Mouse (Mus musculus) heart, adult 11 months (tissue): ENCODE measurements around the gene Lenep.

Experiments
- DNase-seq: peaks from one replicate; pipeline ENCODE4 v3.0.0; 2022

The Lenep gene

DNA sequence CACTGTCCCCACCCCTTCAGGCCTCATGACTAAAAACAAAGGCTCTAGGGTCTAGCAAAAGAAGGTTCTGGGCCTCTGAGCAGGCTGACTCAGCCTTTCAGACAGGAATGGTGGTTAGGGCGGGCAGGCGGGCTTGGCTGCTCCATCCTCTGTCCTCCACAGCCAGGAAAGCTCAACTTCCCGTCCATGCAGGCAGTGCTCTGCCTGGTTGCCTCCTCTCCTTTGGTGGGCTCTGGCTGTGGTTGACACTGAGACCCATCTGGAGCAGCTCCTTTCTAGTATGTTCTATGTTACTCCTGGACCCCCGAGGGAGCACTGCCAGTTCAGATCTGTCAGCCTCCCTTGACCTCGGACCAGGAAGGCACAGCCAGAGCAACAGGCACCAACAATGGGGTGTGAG is at the start of gene Lenep:
Gene Lenep, minus strand, starts transcription at position 101 of the 400 bp plus-strand sequence.
- DNase-seq, result no peak

- DNase-seq, result no peak
These were observed 49.3 kb upstream of the Lenep start for GRCm38 (mm10) chr3:89451916-89452315.

- DNase-seq, result peak; percentile 96
These were observed 46.9 kb upstream of the Lenep start for GRCm38 (mm10) chr3:89449541-89449940.

DNA sequence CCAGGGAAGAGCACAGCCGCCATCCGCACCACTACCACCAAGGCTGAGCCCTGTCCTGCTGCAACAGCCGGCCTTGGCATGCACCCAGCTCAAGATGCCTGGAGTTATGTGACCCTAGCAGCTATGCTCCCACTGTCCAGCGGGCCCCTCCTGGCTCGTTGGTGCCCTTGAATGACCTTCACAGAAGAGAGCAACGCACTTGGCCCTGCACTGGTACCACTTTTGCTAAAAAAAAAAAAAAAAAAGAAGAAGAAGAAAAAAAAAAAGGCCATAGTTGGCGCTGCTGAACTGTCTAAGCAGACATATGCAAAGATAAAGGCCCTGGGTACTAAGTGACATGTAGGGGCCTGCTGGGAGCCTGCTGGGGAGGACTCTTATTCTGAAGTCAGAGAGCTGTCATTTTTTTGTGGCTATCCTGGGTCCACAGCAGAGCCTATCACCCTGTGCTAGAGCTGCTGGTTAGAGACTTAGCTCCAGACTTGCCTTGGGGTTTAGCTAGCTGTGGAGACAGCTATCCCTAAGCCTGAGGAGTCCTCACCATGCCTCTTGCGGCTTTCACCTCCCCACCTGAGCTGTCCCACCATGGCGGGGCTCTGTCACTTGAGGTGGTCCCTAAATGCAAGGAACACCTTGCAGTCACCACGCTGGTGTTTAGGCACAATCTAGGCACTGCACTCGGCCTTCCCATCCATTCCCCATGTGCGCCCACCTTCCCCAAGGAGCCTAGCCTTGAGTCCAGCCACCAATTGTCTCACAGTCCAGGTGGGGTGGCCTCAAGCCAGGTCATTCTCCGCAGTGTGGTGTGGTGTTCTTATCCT is 46.3 kb upstream of the Lenep start:
- DNase-seq, result peak; percentile 93

GRCm38 (mm10) chr3:89440691-89441090 is 38.1 kb upstream of the Lenep start:
- DNase-seq, result peak; percentile 92

GRCm38 (mm10) chr3:89437269-89437668 is 34.7 kb upstream of the Lenep start:
- DNase-seq, result peak; percentile 95

DNA sequence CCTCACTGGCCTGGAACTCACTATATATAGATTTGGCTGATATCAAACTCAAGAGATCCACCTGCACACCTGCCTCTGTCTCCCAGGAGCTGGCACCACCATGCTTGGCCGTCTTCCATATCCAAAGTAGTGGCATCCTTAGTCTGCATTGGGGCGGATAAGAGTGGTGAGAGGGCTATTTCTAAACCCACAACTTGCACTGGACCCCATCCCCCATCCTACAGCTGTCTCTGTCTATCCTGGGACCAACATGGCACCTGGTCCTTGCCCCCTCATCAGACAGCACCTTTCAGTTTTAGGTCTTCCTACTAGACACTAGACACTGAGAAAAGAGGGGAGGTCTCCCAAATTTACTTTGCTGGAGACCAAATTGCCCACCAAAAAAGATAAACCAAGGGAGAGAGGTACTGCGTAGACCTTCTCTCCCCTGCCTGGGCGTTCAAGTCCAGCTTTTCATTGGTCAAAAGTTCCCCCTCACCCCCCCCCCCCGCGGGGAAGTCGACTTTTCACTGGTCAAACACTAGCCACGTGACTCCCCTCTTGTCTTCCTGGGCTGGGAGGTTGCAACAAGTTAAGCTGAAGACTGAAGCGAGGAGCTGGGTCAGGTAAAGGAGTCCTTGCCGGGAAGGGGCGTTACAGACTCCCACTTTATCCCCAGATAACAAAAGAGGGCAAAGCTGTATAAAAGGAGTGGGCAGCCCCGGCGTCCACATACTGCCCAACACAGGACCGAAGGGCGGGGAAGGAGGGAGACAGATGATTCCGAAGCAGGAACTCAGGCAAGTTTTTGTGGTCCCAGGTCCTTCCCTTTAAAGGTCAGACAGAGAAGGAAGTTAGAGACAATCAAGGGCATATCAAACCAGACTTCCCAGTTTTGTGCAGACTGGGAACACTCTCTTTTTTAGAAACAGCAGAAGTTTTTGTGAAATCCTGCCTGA is 33.9 kb upstream of the Lenep start, which contains the start of gene Pbxip1:
Gene Pbxip1, plus strand, starts transcription at position 531 of the 938 bp plus-strand sequence.
- DNase-seq, result peak; percentile 99

DNA sequence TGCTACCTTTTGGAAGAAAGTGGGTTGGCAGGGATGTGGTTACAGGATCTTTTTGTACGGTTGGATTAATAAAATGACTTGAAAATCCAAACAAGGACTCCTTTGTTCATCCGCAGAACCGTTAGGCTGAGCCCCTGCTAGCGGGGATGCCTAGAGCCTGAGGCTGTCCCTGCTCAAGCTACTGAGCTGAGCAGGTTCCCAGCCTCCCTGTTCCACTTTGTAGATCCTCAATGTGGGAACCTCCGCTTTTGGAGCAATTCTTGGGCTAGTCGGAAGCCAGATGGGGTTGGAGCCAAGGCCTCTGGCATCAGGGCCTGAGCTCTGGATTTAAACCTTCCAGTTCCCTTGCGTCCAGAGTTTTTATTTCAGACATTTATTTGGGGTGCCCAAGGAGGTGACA is 32.4 kb upstream of the Lenep start:
- DNase-seq, result peak; percentile 89

- no peak for DNase-seq
These were observed 31.9 kb upstream of the Lenep start for GRCm38 (mm10) chr3:89434532-89434931.

DNA sequence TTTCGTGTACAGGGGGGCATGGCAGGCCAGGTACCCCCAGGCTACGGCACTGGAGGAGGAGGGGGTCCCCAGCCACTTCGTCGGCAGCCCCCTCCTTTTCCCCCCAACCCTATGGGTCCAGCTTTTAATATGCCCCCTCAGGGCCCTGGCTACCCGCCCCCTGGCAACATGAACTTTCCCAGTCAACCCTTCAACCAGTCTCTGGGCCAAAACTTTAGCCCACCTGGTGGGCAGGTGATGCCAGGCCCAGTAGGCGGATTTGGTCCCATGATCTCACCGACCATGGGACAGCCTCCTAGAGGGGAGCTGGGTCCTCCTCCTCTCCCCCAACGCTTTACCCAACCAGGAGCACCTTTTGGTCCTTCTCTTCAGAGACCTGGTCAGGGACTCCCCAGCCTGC is 30.0 kb upstream of the Lenep start:
- peak; percentile 93 for DNase-seq

DNA sequence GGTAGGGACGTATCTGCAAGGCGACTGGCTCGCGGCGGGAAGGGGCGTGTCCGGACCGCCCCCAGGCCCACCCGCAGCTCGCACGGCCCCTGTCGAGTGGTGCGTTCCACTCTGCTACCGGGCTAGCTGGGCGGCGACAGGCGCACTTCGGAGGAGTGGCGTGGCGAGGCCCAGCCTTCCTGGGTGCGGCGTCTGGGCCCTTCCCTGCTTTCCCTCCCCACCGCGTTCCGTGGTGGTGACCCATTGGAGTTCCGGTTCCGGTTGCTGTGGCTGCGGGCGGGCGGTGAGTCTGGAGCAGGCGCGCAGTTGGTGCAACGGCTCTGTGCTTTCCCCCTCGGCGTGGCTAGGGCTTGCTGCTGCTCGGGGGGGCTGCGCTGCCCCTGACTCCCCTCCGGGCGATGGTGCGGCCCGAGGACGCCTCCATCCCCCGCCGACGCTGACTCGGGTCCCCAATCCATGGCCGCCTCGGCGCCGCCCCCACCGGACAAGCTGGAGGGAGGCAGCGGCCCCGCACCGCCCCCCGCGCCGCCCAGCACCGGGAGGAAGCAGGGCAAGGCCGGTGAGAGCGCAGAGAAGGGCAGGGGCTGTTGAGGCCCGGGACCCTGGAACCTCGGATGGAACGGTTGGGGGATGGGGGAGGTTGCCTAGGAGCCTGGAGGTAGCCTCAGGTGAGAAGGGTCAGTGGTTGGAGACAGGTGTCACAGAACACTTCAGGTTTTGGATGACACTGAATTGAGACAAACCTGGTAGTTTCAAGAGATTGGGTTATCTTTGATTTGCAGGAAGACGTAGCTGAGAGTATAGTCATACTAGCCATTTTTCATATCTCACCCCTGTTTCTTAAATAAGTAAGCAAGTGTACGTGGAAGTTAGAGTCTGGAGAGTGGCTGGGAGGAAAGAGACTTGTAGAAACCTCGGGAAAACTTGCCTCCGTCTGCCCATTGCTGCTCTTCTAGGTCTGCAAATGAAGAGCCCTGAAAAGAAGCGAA is 27.9 kb upstream of the Lenep start, which contains the start of gene Pygo2:
Gene Pygo2, plus strand, starts transcription at position 44 of the 989 bp plus-strand sequence.
- peak; percentile 100 for DNase-seq

- DNase-seq, result peak; percentile 91
These were observed 26.4 kb upstream of the Lenep start for GRCm38 (mm10) chr3:89429021-89429420.

DNA sequence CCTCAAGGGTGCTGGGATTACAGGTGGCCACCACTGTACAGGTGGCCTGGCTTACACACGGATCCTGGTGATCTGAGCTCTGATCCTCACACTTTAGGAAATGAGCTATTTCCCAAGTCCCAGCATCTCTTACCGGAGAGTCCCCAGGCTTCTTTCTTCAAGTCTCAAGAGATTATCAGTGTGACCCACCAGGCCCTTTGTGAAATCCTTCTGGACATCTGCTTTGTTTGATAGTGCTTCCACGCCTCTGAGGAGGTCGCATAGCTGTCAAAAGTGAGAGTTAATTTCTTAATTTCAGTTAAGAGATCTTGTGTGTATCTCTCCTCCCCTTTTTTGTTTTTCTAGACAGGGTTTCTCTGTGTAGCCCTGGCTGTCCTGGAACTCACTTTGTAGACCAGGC is 23.3 kb upstream of the Lenep start:
- no peak for DNase-seq

GRCm38 (mm10) chr3:89425141-89425525 is 22.5 kb upstream of the Lenep start:
- no peak for DNase-seq

DNA sequence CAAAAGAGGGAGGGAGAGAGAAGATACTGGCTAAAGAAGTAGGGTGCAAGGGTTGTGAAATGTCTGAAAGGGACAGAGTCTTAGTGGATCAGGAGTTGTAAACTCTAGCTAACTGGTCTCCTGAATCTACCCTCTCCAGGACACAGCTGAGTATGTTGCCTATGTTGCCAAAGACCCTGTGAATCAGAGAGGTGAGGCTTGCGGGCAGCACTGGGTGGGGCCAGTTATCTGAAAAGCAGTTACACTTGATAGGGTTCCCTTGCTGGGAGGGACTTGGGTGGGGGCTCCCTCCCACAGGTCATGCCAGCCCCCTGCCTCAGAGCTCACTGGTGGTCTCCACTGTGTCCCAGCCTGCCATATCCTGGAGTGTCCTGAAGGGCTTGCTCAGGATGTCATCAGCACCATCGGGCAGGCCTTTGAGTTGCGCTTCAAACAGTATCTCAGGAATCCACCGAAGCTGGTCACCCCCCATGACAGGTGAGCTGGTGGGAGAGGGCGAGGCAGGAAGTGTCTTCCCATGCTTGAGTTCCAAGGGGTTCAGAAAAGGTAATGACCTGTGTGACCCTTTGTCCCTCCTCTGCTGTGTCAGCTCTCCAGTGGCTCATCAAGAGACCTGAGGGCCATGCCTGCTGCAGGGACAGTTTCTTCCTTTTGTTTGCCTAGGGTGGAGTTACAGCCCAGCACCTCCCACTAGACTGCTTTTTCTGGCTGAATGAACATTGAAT is 22.0 kb upstream of the Lenep start:
- peak; percentile 90 for DNase-seq

DNA sequence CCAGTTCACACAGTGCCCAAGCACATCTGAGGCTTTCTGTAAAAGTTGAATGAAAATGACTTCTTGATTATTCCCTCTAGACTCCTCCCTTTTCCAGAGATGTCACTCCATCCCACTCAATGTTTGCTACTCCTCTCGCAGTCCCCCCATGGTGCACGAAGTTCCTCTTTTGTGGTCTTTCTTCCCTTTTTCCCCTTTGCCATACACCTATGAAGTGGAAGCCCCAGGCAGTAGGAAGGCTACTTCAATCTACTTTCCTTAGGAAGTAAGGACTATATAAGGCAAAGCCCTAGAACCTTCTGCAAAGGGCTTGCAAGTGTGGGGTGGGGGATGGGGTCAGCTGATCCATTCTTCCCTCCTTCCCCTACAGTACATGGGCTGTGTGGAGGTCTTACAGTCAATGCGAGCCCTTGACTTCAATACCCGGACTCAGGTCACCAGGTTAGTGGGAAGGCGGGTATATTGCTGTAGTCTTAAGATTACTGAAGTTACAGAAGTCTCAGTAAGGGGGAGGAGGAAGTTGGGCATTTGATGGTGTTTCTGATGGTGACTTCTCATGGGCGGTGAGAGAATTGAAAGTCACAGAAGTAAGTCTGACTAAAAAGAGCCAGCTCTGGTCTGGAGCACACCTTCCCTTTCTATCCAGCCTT is 20.1 kb upstream of the Lenep start:
- peak; percentile 92 for DNase-seq

- peak; percentile 96 for DNase-seq
These were observed 19.3 kb upstream of the Lenep start for GRCm38 (mm10) chr3:89421810-89422473.

DNA sequence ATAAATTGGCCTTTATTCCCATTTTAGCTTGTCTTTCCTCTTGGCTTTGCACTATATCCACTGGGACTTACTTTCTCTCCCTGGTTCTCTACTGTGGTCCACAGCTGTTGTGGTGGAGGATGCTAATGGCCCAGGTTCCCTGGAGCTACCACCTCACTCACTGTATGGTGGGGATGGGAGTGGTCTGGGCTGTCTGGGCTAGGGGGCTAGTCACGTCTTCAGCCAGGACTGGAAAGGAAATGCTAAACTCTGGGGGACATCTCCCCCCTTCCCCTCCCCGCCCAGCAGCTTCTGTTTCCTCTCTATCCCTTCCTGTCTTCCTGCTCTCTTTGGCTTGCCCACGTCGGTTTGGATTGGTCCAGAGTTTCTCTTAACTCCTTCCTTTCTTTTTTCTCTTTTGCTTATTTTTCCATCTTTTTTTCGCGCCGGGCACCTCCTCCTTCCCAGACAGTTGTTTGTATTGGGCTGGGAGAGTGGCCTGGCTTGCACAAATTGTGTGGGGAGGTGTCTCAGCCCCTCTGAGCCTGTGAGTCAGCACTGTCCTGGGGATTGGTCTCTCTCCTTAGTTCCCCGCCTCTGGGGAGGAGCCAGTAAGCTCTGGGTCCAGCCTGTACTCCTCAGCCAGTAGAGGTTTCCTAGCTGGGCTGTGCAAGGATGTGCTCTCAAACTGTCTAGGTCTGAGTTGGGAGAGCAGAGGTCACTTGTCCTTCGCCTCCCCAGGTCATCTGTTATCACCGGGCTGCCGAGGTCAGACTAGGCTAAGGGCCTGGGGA is 18.6 kb upstream of the Lenep start:
- peak; percentile 100 for DNase-seq

DNA sequence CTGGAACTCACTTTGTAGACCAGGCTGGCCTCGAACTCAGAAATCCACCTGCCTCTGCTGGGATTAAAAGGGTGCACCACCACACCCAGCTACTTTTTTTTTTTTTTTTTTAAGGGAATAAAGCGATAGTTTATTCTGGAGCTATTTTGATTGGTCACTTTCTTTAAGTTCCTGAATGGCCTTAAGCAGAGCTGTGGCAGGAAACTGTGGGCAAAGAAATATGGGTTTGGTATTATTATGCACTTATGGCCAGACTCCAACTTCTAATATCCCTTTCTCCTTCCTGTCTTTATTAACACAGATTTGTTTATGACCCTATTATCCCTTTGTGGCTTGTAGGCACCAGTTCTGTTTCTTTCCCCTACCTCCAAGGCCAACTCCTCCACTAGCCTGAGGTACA is 17.8 kb upstream of the Lenep start:
- DNase-seq, result no peak

DNA sequence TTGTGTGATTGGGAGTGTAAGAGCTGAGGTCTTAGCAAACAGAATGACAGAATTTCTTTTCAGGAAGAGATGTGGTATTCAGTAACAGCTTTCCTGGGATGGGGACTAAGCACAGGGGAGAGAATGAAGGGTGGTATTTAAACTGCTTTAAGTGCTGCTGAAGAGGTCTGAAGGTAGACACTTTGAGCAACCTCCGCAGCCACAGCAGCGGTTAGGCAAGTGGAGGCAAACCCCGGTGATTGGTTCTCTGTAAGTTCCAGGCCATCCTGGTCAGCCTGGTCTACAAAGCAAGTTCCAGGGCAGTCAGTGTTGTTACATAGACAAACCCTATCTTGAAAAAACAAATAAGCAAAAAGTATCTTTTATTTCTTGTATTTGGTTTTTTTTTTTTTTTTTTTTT is 17.4 kb upstream of the Lenep start:
- no peak for DNase-seq
